9 mouse cellular contexts compared by ENCODE assay signal in the genomic region with DNA sequence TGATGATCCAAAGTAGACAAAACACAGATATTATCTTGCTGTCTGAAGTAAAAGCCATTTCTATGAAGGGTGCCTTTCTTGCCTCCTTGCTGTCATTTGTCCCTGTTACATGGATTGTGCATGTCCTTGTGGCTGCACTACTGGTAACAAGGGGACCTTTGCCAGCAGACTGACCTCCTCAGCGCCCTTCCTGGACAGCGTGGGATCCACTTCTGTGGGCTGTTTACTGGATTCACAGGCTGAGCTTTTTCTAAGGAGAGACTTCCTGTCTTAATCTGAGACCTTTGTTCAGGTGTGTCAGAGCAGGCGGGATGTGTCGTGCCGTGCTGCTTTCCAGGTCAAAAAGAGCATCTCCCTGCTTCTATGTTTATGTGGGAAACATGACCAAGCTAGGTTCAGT.
DNase-seq lines count a peak whose midpoint lies in the region; ATAC-seq and TF ChIP-seq lines count a peak whose summit lies in the region.
"Had no signal": no experiment of that assay in that cellular context is flagged by ENCODE, and none has a peak within 500 bp of the region (broad histone marks: within the 10 kb centered on the region; RNA-seq: fewer than 3 reads in every experiment).

No protein-coding gene starts in this region.

- H3K27ac ChIP-seq in heart, adult 2 months, result peak overlapping the region; percentile 77
- H3K27ac ChIP-seq in heart, embryonic 11.5 days (ENCODE audit: low read depth, low read length), result no peak overlapping the region
- H3K27ac ChIP-seq in midbrain, embryonic 16.5 days (ENCODE audit: low read length), result peak overlapping the region; percentile 36; the same call in 1 of the 2 replicates
- no peak overlapping the region for H3K27ac ChIP-seq in midbrain, embryonic 11.5 days (ENCODE audit: low read depth, low read length)
- peak overlapping the region; percentile 36; the same call in 1 of the 2 replicates for H3K27ac ChIP-seq in olfactory bulb, adult 2 months (ENCODE audit: insufficient read depth, low read depth, low read length)
- no peak overlapping the region for H3K27ac ChIP-seq in forebrain, embryonic 11.5 days (ENCODE audit: low read depth, low read length)

- no peaks in the 10 kb centered on the region for H3K27me3 ChIP-seq in heart, adult 2 months (ENCODE audit: control insufficient read depth, insufficient read depth, low read length)
- no peaks in the 10 kb centered on the region for H3K27me3 ChIP-seq in heart, embryonic 11.5 days (ENCODE audit: control insufficient read depth, insufficient read depth, low read length)
- H3K27me3 ChIP-seq in midbrain, embryonic 16.5 days (ENCODE audit: control insufficient read depth, insufficient read depth, low read depth, low read length), result no peaks in the 10 kb centered on the region
- H3K27me3 ChIP-seq in midbrain, embryonic 11.5 days (ENCODE audit: control insufficient read depth, insufficient read depth, low read length), result no peaks in the 10 kb centered on the region
- H3K27me3 ChIP-seq in forebrain, embryonic 11.5 days (ENCODE audit: control insufficient read depth, insufficient read depth, low read length), result no peaks in the 10 kb centered on the region

- no peak overlapping the region for H3K4me2 ChIP-seq in heart, embryonic 11.5 days
- H3K4me2 ChIP-seq in midbrain, embryonic 16.5 days (ENCODE audit: low read length), result no peak overlapping the region
- no peak overlapping the region for H3K4me2 ChIP-seq in midbrain, embryonic 11.5 days
- no peak overlapping the region for H3K4me2 ChIP-seq in forebrain, embryonic 11.5 days (ENCODE audit: low read depth, low read length, severe bottlenecking)

- 0 out of 2 replicates have a peak, but pooled peaks have one; percentile 35 for TF ChIP-seq EP300 in heart, adult 2 months (IDR thresholded peaks at IDR 0.05; ENCODE audit: insufficient read depth, low read depth, low read length)

- no peaks in the 10 kb centered on the region for H3K9me3 ChIP-seq in heart, embryonic 11.5 days (replicated peaks; ENCODE audit: control insufficient read depth, low read length)
- no peaks in the 10 kb centered on the region for H3K9me3 ChIP-seq in midbrain, embryonic 16.5 days (replicated peaks; ENCODE audit: control insufficient read depth, low read length, poor library complexity, severe bottlenecking)
- H3K9me3 ChIP-seq in midbrain, embryonic 11.5 days (ENCODE audit: control insufficient read depth, low read length), result no peaks in the 10 kb centered on the region
- no peaks in the 10 kb centered on the region for H3K9me3 ChIP-seq in forebrain, embryonic 11.5 days (ENCODE audit: control insufficient read depth, low read length)

- peak; percentile 36 to 40 for DNase-seq in heart, adult 2 months
- DNase-seq in midbrain, embryonic 11.5 days (ENCODE audit: low spot score, missing footprints), result no peak
- DNase-seq in forebrain, embryonic 11.5 days (ENCODE audit: low spot score), result no peak
- no peak for DNase-seq in gastrocnemius, adult 8-10 months (ENCODE audit: low spot score in 2 of 2)

- peak overlapping the region; percentile 15; the same call in 1 of the 2 replicates for H3K4me3 ChIP-seq in heart, adult 2 months
- H3K4me3 ChIP-seq in heart, embryonic 11.5 days (ENCODE audit: low read depth, low read length), result no peak overlapping the region
- H3K4me3 ChIP-seq in midbrain, embryonic 16.5 days (ENCODE audit: low read depth, low read length), result no peak overlapping the region
- no peak overlapping the region for H3K4me3 ChIP-seq in midbrain, embryonic 11.5 days (ENCODE audit: low read depth, low read length)
- H3K4me3 ChIP-seq in olfactory bulb, adult 2 months (ENCODE audit: insufficient read depth, low read depth, low read length), result no peak overlapping the region
- H3K4me3 ChIP-seq in forebrain, embryonic 11.5 days (ENCODE audit: low read depth, low read length), result no peak overlapping the region

- H3K4me1 ChIP-seq in heart, adult 2 months (ENCODE audit: control insufficient read depth, insufficient read depth, low read length), result peaks cover 27% of the 10 kb centered on the region
- H3K4me1 ChIP-seq in heart, embryonic 11.5 days (ENCODE audit: control insufficient read depth, insufficient read depth, low read length), result peaks cover 17% of the 10 kb centered on the region
- H3K4me1 ChIP-seq in midbrain, embryonic 16.5 days (ENCODE audit: control insufficient read depth, insufficient read depth, low read length), result no peaks in the 10 kb centered on the region
- no peaks in the 10 kb centered on the region for H3K4me1 ChIP-seq in midbrain, embryonic 11.5 days (ENCODE audit: control insufficient read depth, insufficient read depth, low read length)
- peaks cover 8% of the 10 kb centered on the region for H3K4me1 ChIP-seq in olfactory bulb, adult 2 months (ENCODE audit: control insufficient read depth, insufficient read depth, low read length)
- H3K4me1 ChIP-seq in forebrain, embryonic 11.5 days (replicated peaks; ENCODE audit: control insufficient read depth, insufficient read depth, low read length), result no peaks in the 10 kb centered on the region

- H3K79me2 ChIP-seq in heart, adult 2 months (replicated peaks; ENCODE audit: control insufficient read depth, insufficient read depth, low read length), result no peaks in the 10 kb centered on the region

- no peak for ATAC-seq in heart, embryonic 11.5 days (replicated peaks; ENCODE audit: insufficient number of reproducible peaks, low FRiP score, low TSS enrichment)
- no peak for ATAC-seq in midbrain, embryonic 16.5 days
- no peak for ATAC-seq in midbrain, embryonic 11.5 days (ENCODE audit: low FRiP score)
- peak; percentile 26 for ATAC-seq in inflammation-experienced regulatory T-cells, adult 6 months
- no peak for ATAC-seq in forebrain, embryonic 11.5 days (replicated peaks; ENCODE audit: low FRiP score)
- ATAC-seq: forebrain, embryonic 16.5 days had no signal

- H3K9ac ChIP-seq in heart, adult 2 months (ENCODE audit: low read depth, low read length), result no peak overlapping the region
- H3K9ac ChIP-seq in heart, embryonic 11.5 days (ENCODE audit: low read depth, low read length), result no peak overlapping the region
- no peak overlapping the region for H3K9ac ChIP-seq in midbrain, embryonic 16.5 days (ENCODE audit: low read depth, low read length)
- H3K9ac ChIP-seq in midbrain, embryonic 11.5 days (ENCODE audit: low read length), result no peak overlapping the region
- H3K9ac ChIP-seq in forebrain, embryonic 11.5 days (ENCODE audit: low read length), result no peak overlapping the region

- TF ChIP-seq CTCF in heart, adult 2 months (IDR thresholded peaks at IDR 0.05), result no peak
- TF ChIP-seq CTCF in olfactory bulb, adult 2 months (IDR thresholded peaks at IDR 0.05; ENCODE audit: insufficient read depth, low read depth, low read length), result no peak

- 32% methylated on average over 5 of the region's 5 CpGs for WGBS in heart, adult 2 months
- WGBS in heart, embryonic 11.5 days (ENCODE audit: insufficient replicate concordance), result 61% methylated on average over 5 of the region's 5 CpGs
- 86% methylated on average over 5 of the region's 5 CpGs for WGBS in midbrain, embryonic 16.5 days
- WGBS in midbrain, embryonic 11.5 days, result 85% methylated on average over 5 of the region's 5 CpGs
- WGBS in olfactory bulb, adult 2 months, result 90% methylated on average over 5 of the region's 5 CpGs
- 83% methylated on average over 5 of the region's 5 CpGs for WGBS in forebrain, embryonic 11.5 days

- intact Hi-C loops in heart, adult 2 months (cut with DNase I), result loop anchor here (2.0 kb wide), 1 partner anchor 35 kb away; no protein-coding TSS in a partner anchor

- peaks cover 21% of the 10 kb centered on the region for H3K36me3 ChIP-seq in heart, adult 2 months (ENCODE audit: control insufficient read depth, insufficient read depth, low read length)
- H3K36me3 ChIP-seq in heart, embryonic 11.5 days (ENCODE audit: control insufficient read depth, insufficient read depth, low read length), result no peaks in the 10 kb centered on the region
- no peaks in the 10 kb centered on the region for H3K36me3 ChIP-seq in midbrain, embryonic 16.5 days (ENCODE audit: control insufficient read depth, insufficient read depth, low read length)
- no peaks in the 10 kb centered on the region for H3K36me3 ChIP-seq in midbrain, embryonic 11.5 days (ENCODE audit: control insufficient read depth, insufficient read depth, low read length)
- H3K36me3 ChIP-seq in forebrain, embryonic 11.5 days (ENCODE audit: control insufficient read depth, insufficient read depth, low read length), result no peaks in the 10 kb centered on the region

- TF ChIP-seq POLR2A in heart, adult 2 months (IDR thresholded peaks at IDR 0.05; ENCODE audit: insufficient read depth, low read depth, low read length), result 0 out of 2 replicates have a peak, but pooled peaks have one; percentile 0
- TF ChIP-seq POLR2A in olfactory bulb, adult 2 months (IDR thresholded peaks at IDR 0.05; ENCODE audit: insufficient read depth, low read depth, low read length), result no peak

Comparison
In these comparisons a context has a peak if more than half of its experiments do, and no peak if none do; other contexts are left out.
1. H3K27ac ChIP-seq: peak in heart, adult 2 months (single experiment), midbrain, embryonic 16.5 days (single experiment) and olfactory bulb, adult 2 months (single experiment); none in heart, embryonic 11.5 days (single experiment), midbrain, embryonic 11.5 days (single experiment) and forebrain, embryonic 11.5 days (single experiment).
2. DNase-seq: peak in heart, adult 2 months (2 of 2); none in midbrain, embryonic 11.5 days (single experiment), forebrain, embryonic 11.5 days (single experiment) and gastrocnemius, adult 8-10 months (0 of 2).